Mouse (Mus musculus): ENCODE measurements around the gene Wfdc12. TPM values are rescaled to one million over a fixed set of nuclear protein-coding genes. Genes with fewer than 3 reads are reported as not detected.

Wfdc12 gene
- total and polyA plus RNA-seq, 2 experiments: not detected

GRCm38 (mm10) chr2:164161515-164162055 is 28.8 kb downstream of the Wfdc12 start:
- WGBS: 59% methylated on average over 11 of the region's 11 CpGs
- Histone ChIP-seq H3K4me3 (ENCODE audit: insufficient read depth, low read depth, low read length) (no peak overlapping the region), H3K9ac (ENCODE audit: low read depth, low read length) (no peak overlapping the region), H3K4me1 (ENCODE audit: control insufficient read depth, insufficient read depth, low read length) (peaks cover 4% of the 10 kb centered on the region), H3K36me3 (ENCODE audit: control insufficient read depth, insufficient read depth, low read length) (no peaks in the 10 kb centered on the region), H3K27ac (replicated peaks; ENCODE audit: insufficient read depth, low read depth, low read length) (no peak overlapping the region), H3K27me3 (ENCODE audit: control insufficient read depth, insufficient read depth, low read length) (no peaks in the 10 kb centered on the region), H3K79me2 (ENCODE audit: control insufficient read depth, insufficient read depth, low read length) (no peaks in the 10 kb centered on the region)
- TF ChIP-seq CTCF (IDR thresholded peaks at IDR 0.05; ENCODE audit: low read depth, low read length): no peak
- no peak for TF ChIP-seq POLR2A (IDR thresholded peaks at IDR 0.05; ENCODE audit: extremely low read depth, insufficient read depth, low read length)
- no peak for DNase-seq (ENCODE audit: extremely low read depth, low read depth, low spot score)

GRCm38 (mm10) chr2:164158838-164159237 is 31.6 kb downstream of the Wfdc12 start:
- Histone ChIP-seq H3K27ac (replicated peaks; ENCODE audit: insufficient read depth, low read depth, low read length) (no peak overlapping the region), H3K27me3 (ENCODE audit: control insufficient read depth, insufficient read depth, low read length) (no peaks in the 10 kb centered on the region), H3K4me1 (ENCODE audit: control insufficient read depth, insufficient read depth, low read length) (peaks cover 4% of the 10 kb centered on the region), H3K79me2 (ENCODE audit: control insufficient read depth, insufficient read depth, low read length) (no peaks in the 10 kb centered on the region), H3K9ac (ENCODE audit: low read depth, low read length) (no peak overlapping the region), H3K36me3 (ENCODE audit: control insufficient read depth, insufficient read depth, low read length) (peaks cover 2% of the 10 kb centered on the region), H3K4me3 (ENCODE audit: insufficient read depth, low read depth, low read length) (no peak overlapping the region)
- DNase-seq (ENCODE audit: extremely low read depth, low read depth, low spot score): no peak
- 67% methylated on average over 2 of the region's 2 CpGs for WGBS
- TF ChIP-seq POLR2A (IDR thresholded peaks at IDR 0.05; ENCODE audit: extremely low read depth, insufficient read depth, low read length): no peak
- no peak for TF ChIP-seq CTCF (IDR thresholded peaks at IDR 0.05; ENCODE audit: low read depth, low read length)

- WGBS: 88% methylated on average over 7 of the region's 7 CpGs
- no peak for DNase-seq (ENCODE audit: extremely low read depth, low read depth, low spot score)
These were observed 34.2 kb downstream of the Wfdc12 start for GRCm38 (mm10) chr2:164156158-164156557.

GRCm38 (mm10) chr2:164154007-164154406 is 36.4 kb downstream of the Wfdc12 start:
- Histone ChIP-seq H3K79me2 (ENCODE audit: control insufficient read depth, insufficient read depth, low read length) (no peaks in the 10 kb centered on the region), H3K27ac (replicated peaks; ENCODE audit: insufficient read depth, low read depth, low read length) (no peak overlapping the region), H3K4me3 (ENCODE audit: insufficient read depth, low read depth, low read length) (no peak overlapping the region), H3K36me3 (ENCODE audit: control insufficient read depth, insufficient read depth, low read length) (peaks cover 17% of the 10 kb centered on the region), H3K27me3 (ENCODE audit: control insufficient read depth, insufficient read depth, low read length) (no peaks in the 10 kb centered on the region), H3K4me1 (ENCODE audit: control insufficient read depth, insufficient read depth, low read length) (no peaks in the 10 kb centered on the region), H3K9ac (ENCODE audit: low read depth, low read length) (no peak overlapping the region)
- TF ChIP-seq POLR2A (IDR thresholded peaks at IDR 0.05; ENCODE audit: extremely low read depth, insufficient read depth, low read length): no peak
- no peak for TF ChIP-seq CTCF (IDR thresholded peaks at IDR 0.05; ENCODE audit: low read depth, low read length)
- no peak for DNase-seq (ENCODE audit: extremely low read depth, low read depth, low spot score)
- 93% methylated on average over 10 of the region's 10 CpGs for WGBS

More at GRCm38 (mm10) chr2:164156158-164156557, 34.2 kb downstream of the Wfdc12 start:
- no peak for TF ChIP-seq POLR2A (IDR thresholded peaks at IDR 0.05; ENCODE audit: extremely low read depth, insufficient read depth, low read length)
- TF ChIP-seq CTCF (IDR thresholded peaks at IDR 0.05; ENCODE audit: low read depth, low read length): no peak
- H3K36me3 ChIP-seq (ENCODE audit: control insufficient read depth, insufficient read depth, low read length): peaks cover 17% of the 10 kb centered on the region
- H3K9ac ChIP-seq (ENCODE audit: low read depth, low read length): no peak overlapping the region
- no peaks in the 10 kb centered on the region for H3K79me2 ChIP-seq (ENCODE audit: control insufficient read depth, insufficient read depth, low read length)
- no peaks in the 10 kb centered on the region for H3K27me3 ChIP-seq (ENCODE audit: control insufficient read depth, insufficient read depth, low read length)
- H3K27ac ChIP-seq (replicated peaks; ENCODE audit: insufficient read depth, low read depth, low read length): no peak overlapping the region
- H3K4me3 ChIP-seq (ENCODE audit: insufficient read depth, low read depth, low read length): no peak overlapping the region
- no peaks in the 10 kb centered on the region for H3K4me1 ChIP-seq (ENCODE audit: control insufficient read depth, insufficient read depth, low read length)

GRCm38 (mm10) chr2:164152341-164152740 is 38.1 kb downstream of the Wfdc12 start:
- no peak for TF ChIP-seq CTCF (IDR thresholded peaks at IDR 0.05; ENCODE audit: low read depth, low read length)
- TF ChIP-seq POLR2A (IDR thresholded peaks at IDR 0.05; ENCODE audit: extremely low read depth, insufficient read depth, low read length): no peak
- WGBS: 88% methylated on average over 11 of the region's 11 CpGs

GRCm38 (mm10) chr2:164150086-164150760 is 40.2 kb downstream of the Wfdc12 start:
- no peaks in the 10 kb centered on the region for H3K4me1 ChIP-seq (ENCODE audit: control insufficient read depth, insufficient read depth, low read length)
- DNase-seq (ENCODE audit: extremely low read depth, low read depth, low spot score): no peak
- no peaks in the 10 kb centered on the region for H3K27me3 ChIP-seq (ENCODE audit: control insufficient read depth, insufficient read depth, low read length)
- peaks cover 17% of the 10 kb centered on the region for H3K36me3 ChIP-seq (ENCODE audit: control insufficient read depth, insufficient read depth, low read length)
- WGBS: 87% methylated on average over 14 of the region's 14 CpGs
- H3K9ac ChIP-seq (ENCODE audit: low read depth, low read length): no peak overlapping the region
- H3K27ac ChIP-seq (replicated peaks; ENCODE audit: insufficient read depth, low read depth, low read length): no peak overlapping the region
- no peak overlapping the region for H3K4me3 ChIP-seq (ENCODE audit: insufficient read depth, low read depth, low read length)
- TF ChIP-seq POLR2A (IDR thresholded peaks at IDR 0.05; ENCODE audit: extremely low read depth, insufficient read depth, low read length) (no peak), CTCF (IDR thresholded peaks at IDR 0.05; ENCODE audit: low read depth, low read length) (no peak)
- H3K79me2 ChIP-seq (ENCODE audit: control insufficient read depth, insufficient read depth, low read length): no peaks in the 10 kb centered on the region

More at GRCm38 (mm10) chr2:164152341-164152740, 38.1 kb downstream of the Wfdc12 start:
- no peaks in the 10 kb centered on the region for H3K4me1 ChIP-seq (ENCODE audit: control insufficient read depth, insufficient read depth, low read length)
- no peaks in the 10 kb centered on the region for H3K79me2 ChIP-seq (ENCODE audit: control insufficient read depth, insufficient read depth, low read length)
- H3K36me3 ChIP-seq (ENCODE audit: control insufficient read depth, insufficient read depth, low read length): peaks cover 17% of the 10 kb centered on the region
- DNase-seq (ENCODE audit: extremely low read depth, low read depth, low spot score): no peak
- H3K4me3 ChIP-seq (ENCODE audit: insufficient read depth, low read depth, low read length): no peak overlapping the region
- H3K27me3 ChIP-seq (ENCODE audit: control insufficient read depth, insufficient read depth, low read length): no peaks in the 10 kb centered on the region
- H3K27ac ChIP-seq (replicated peaks; ENCODE audit: insufficient read depth, low read depth, low read length): no peak overlapping the region
- H3K9ac ChIP-seq (ENCODE audit: low read depth, low read length): no peak overlapping the region
